Mouse (Mus musculus) thymus, postnatal 25 days (tissue): Measurements from ENCODE around the gene Pip4k2a.

Source experiments
- DNase-seq: peaks from one replicate; pipeline ENCODE4 v3.0.0; 2022

The Pip4k2a gene

DNA sequence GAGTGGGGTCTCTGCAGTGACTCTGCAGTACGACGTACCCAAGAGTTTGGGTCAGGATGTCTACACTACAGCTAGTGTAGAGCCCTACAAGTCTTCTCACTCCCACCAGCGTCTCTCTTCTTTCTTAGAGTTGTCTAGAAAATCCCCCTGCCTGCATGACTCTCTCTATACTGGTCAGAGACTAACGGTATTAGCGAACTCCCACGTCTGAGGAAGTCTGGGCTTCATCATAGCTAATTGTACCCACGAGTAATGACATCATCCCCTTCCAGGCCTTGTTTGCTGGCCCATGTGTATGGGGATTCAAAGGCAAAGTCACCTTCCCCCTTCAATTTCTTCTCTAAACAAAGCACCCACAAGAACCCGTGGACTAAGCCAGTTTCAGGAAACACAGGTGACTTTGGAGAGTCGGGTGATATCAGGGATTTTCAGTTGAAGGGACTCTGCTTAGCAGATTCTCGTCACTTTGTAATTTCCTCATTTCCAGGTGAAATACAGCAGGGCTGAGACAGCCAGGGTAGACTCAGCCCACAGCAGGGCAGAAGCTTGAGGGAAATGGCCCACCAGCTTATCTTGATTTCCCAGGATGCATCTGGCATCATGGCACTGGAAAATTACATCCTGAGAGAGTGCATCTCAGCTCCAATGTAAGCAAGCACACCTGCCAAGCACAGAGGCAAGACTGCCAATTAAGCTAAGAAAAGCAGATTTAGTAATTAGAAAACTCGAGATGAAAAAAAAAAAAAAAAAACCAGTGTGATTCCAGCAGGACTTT, 107.5 kb downstream of the Pip4k2a start:
- DNase-seq, result no peak

DNA sequence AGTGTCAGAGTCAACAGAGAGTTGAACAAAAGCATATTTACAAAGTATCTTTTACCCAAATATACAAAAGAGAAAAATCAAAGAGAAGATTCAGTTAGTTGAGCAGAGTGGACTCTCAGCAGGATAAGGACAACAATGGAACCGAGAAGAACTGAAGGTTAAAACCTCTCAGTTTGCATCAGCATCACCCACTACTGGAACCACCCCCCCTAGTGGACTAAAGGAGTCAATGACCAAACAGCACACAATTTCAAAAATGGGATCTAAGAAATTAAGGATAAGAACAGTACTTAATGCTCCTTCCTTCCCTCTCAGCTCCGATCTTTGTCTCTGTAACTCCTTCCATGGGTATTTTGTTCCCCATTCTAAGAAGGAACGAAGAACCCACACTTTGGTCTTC, 113.6 kb downstream of the Pip4k2a start:
- DNase-seq, result no peak

DNA sequence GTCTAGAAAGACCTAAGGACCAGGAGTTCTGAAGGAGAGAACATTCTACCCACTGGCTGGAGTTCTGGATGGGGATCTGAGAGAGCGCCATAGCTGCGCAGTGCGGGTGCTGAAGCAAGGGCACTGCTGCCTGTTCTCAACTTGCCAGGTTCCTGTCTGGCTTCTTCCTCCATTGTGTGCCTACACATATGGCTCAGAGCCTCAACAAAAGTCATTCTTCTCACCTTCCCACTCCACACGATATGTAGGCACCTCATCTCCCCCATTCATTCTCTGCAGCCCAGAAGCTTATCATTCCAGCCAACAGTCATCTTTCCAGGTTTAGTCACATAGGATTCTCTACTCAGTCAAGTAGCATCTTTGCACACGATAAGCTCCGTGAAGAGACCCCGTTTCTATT, 123.3 kb downstream of the Pip4k2a start:
- no peak for DNase-seq

DNA sequence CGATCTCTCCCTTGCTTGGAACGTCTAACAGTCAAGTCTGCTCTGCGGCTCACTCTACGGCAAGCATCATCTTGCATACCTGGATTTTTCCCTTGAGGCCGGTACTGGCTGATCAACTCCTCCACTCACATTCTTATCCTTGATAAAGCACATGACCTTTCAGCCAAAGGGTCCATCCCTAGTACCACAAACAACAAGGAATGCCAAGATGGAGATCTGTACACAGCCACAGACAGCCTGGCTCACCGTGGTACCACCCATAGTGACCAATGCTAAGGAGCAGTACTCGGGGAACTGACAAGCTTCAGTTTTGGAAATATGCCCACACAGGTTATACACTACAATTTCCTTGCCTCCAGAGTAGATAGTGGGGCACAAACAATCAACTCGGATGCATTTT, 123.9 kb downstream of the Pip4k2a start:
- no peak for DNase-seq

DNA sequence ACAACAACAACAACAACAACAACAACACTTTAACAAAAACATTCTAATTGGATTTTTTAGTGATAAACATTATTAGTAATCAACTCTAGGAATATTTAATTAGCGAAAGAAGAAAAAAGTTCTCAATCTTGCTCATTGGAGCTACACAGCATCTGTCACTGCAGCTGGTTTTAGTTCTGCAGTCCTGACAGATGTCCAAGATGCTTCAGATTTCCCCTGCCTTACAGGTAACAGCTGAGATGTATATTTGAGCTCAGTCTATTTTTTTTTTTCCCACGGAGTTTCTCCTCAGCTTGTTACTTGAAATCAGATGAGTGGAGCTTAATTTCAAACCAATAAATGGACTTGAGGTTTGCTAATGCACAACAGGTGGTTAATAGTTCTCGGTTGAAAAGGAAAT, 124.5 kb downstream of the Pip4k2a start:
- no peak for DNase-seq

DNA sequence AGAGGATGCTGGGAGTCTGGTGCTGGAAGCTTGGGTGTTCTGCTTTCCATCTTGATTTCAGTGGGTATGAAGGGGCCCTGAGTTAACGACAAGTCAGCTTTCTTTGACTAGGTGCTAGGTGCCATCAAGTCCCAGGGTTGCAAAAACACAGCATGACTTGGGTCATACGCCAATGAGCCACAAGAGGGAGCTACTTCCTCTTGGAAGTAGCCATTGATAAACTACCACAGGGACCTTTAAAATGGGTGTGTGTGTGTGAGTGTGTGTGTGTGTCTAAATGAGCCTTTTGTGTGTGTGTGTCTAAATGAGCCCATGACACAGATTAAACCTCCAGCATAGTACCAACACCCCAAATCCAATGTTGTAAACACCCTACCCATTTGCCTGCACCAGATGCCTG, 125.1 kb downstream of the Pip4k2a start:
- DNase-seq, result peak; percentile 83

DNA sequence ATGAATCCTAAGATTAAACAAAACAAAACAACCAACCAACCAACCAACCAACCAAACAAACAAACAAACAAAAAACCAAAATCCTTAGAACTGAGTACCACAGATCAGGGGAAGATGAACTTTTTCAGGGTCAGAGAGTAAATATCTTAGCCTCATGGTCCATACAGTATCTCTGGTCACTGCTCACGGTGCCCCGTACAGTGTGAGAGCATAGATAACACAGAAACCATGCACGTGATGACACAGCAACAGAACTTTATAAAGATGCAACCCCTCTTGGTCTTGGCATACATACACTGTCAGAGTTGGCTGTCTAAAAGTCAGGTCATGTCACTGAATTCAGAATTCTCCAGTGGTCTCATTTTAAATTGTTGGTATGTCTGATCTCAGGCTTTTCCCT, 126.8 kb downstream of the Pip4k2a start:
- no peak for DNase-seq

DNA sequence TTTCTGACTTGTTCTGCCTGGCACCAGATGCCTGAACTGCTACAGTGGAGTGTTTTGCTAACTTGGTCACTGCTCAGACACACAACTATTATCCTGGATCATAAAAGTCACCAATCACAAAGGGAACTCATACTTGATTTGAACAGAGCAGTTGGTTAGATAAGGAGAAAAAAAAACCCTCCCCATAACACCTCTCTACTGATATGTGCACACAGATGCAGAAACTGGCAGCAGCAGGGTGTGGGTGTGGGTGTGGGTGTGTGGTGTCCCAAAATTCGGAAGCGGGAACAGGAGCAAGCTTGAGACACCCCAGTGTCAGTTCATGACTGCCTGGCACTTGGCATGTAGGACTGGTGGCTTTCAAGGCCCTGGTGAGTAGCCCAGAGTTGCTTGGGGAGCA, 130.9 kb downstream of the Pip4k2a start:
- DNase-seq, result no peak

DNA sequence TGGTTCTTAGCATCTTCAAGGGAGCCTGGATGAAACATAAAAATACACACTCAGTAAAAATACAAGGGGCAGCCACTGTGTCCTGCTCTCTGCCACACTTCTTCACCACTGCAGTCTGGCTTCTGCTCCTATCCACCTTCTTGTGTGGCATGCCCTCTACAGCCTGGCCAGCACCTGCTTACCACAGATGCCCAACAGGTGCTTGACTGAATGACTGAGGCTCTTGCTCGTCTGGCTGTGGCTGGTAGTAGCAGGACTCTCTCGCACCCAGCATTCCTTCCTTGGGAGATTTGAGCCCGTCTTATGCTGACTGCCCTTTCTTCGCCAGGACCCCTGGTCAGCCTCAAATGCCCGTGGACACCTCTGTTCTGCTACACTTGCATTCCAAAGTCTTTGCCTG, 133.2 kb downstream of the Pip4k2a start:
- no peak for DNase-seq

DNA sequence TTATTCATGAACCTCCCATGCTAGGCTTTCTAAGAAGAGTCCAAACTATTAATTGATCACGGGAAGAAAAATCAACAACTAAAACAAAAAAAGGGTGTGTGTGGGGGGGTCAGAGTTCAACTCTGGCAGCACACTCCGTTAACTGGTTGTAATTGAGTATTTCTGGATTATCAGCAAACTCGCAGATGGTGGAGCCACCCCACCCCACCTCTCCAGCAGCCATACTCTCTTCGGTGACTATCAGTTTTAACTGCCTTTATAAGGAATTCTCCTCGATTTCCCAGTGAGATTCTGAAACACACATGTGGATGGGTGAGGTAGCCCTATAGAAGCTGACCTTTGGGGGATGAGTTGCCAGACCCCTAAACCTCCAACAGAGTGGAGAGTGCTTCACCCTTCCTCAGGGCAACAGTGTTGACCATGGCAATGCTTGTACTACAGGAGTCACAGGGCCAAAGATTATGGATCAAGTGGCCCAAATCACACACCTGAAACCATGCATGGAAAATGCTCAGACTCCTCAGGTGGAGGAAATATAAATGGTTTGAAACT, 136.2 kb downstream of the Pip4k2a start:
- DNase-seq, result no peak

DNA sequence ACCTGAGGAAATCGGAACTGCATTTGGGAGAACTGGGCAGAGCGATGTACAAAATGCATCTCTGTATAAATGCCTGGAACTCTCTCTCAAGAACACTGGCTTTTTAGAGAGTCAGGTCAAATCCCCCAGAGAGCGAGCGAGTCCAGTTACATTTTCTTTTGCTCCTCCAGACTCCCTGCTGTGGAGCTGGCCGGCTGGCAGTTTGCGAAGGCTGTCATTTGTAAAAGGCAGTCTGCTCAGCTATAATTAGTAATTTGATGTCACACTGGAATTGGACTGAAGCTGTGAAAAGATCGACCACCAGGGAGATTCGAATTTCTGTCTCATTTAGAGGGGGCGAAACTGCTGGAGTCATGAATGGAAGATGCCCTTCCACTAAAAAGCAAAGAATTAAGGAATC, 137.2 kb downstream of the Pip4k2a start:
- no peak for DNase-seq

DNA sequence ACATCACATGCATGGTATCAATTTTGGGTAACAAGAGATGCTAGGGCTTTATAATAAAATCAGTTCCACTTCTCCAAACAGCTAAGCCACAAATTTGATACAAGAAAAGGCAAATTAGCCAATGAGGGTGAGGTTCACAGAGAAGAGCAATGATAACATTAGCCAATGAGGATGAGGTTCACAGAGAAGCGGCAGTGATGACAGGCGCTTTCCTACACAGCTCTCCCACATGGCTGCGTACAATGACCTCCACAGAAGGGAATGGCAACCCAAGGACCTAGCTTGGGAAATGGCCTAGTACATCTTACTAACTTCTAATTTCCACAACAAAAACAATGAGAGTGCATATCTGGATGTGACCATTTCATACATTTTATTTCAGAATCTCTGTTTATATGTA, 140.0 kb downstream of the Pip4k2a start:
- no peak for DNase-seq

DNA sequence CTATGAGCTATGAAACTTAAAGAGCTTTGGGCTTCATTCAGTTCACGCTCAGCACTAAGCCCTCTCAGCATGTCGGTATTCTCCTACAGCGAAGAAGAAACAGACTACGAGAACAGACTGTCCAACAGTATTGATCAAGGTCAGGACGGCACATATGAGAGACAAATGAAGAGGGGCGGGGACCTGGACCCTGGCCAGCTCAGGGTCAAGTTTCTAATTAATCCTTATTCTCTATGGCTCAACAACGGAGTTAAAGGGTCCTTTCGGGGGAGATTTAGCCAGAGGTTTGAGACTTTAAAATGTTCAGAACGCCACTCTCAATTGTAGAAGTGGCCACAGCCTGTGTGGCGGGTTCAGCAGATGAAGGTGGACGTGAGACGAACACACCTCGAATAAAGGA, 141.5 kb downstream of the Pip4k2a start:
- DNase-seq, result no peak

DNA sequence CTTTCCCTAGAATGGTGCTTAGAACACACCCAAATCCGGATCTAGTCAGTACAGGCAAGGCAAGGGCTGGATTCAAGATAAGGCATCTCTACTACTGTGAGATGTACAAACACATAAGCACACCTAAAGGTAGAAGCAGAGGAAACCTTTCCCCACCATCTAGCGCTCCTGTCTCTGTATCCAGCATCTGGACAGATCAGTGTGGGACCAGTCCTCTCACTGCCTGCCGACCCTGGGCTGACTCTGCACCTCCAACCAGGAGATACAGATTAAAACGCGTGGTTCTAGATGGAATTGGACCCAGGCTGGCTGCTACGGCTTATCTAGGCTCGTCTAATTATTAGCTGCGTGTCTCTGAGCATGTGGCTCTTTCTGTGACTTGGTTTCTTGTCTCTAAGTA, 142.7 kb downstream of the Pip4k2a start:
- no peak for DNase-seq

DNA sequence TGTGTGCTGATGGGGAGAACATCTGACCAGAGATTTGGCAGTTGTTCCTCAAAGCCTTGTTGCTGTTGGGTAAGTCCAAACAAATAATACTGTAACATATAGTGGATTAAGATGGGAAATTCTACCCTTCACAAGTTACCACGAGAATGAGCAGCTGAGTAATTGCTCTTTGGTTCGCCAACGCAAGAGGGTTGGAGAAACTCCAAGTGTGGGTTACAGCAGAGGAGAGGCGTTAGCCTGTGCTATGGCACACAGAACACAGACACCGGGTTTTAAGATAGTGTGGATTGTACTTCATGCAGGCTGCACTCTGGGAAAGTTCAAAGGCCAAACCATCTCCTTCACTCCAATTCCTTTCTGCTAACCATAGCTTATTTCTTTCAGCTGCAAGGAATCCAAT, 144.6 kb downstream of the Pip4k2a start:
- DNase-seq, result no peak

DNA sequence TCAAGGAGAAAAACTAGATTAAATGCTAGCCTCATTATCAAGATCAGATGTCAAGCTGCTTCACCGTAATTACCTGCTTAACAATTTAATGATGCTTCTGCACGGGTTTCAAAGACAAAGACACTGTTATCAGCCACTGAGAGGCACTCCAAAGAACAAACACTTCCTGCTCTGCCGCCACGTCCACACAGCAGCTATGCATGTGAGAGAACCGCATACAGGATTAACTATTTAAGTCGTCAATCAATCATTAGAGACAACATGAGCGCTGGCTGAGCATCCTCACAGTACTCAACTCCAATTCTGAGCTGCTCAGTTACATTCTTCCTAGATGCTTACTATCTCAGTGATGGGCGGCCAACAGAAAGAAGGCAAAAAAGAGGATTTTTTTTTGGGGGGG, 147.3 kb downstream of the Pip4k2a start:
- no peak for DNase-seq

DNA sequence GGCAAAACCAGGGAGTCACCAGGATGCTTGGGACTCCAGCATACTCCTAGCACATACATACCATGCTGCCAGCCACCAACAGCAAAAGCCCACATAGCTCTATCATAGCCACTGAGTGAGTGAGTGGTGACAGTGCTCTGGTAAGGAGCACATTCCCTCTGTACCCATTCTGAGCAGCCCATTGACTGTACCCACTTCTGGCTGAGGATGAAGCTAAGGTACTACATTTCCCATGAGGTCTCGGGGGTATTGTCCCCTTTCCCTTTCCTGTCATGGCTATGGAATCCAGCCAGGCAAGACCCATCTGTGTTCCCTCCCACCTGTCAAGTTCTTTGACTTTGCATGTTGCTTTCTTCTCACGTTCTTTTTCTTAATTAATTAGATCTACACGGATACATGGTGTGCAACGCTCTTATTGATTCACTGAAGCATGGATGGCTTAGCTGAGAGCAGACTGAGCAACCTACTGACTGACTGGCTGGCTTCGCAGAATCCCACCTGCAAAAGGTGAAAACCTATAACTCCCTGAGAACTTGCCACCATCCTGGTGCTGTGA, 149.8 kb downstream of the Pip4k2a start:
- no peak for DNase-seq

DNA sequence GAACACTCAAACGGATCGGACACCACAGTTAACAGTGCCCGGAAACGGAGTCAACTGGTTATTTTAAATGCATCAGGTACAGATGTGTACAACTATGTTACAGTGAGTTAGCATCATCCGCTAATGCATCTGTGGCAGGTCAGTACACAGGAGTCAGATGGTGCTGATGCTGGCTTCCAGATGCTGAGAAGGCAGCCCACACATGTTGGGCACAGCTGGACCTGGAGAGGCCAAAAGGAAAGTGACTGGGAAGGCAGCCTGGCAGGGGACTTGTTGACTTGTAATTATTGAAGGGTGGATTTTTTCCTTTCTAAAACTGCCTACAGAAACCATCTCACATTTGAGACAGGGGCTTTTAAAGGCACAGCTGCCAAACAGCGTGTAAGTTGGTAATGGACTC, 155.4 kb downstream of the Pip4k2a start:
- DNase-seq, result no peak

DNA sequence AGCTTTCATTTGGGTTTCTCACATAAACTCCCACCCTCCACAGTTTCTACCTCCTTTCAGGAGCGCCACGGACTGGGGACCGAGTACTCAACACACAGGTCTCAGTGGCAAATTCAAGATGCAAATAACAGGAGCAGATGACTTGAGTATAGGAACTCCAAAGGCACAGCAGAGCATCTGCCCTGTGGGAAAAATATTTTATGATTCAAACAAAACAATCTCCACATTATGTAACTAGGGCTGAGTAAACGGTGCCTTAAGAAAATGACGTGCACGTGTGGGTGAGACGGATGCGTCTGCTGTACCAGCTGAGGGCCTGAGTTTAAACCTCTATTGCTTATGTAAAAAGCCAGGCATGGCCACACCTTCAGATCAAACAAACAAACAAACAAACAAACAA, 156.9 kb downstream of the Pip4k2a start:
- no peak for DNase-seq

DNA sequence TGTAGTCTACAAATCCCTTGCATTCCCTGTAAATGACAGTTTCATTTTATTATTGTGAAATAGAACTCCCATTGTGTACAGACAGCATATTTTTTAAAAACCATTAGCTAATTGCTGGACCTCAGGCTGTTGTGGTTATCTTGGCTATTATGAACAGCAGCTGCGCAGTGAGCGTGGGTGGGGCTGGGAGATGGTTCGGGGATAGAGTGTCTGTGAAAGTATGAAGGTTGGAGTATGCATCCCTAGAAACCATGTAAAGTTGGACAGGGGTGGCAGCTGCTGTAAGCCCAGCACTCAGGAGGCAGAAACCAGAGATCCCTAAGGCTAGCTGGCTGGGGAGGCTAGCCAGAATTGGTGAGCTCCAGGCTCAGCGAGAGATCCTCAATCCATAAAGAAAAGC, 158.4 kb downstream of the Pip4k2a start:
- DNase-seq, result no peak

DNA sequence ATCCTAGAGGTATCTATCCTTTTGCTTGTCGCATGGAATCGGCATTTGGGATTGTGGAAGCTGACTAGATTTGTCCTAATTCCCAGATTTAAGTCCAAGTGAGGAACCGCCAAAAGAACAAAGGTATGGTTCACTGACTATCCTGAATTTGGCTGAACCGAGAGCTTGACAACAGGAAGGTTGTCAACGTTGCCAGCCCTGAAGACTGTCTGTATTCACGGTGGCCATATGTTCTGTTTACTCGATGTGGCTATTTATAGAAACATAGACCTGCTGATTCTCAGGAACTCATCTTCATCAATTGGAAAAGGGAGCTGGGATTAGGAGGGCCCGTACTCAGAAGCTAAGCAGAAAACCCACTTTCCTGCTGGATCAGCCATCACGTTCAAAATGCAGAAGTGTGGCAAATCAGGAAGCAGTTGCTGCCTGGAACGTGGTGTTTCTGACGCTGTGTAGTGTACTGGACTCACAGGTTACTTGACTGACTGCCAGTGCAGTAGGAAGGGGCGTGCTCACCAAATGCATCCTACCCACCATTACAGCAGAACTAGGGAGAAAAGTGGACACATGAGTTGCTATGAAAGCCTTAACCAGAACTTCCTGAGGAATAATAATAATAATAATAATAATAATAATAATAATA, 162.5 kb downstream of the Pip4k2a start:
- DNase-seq, result no peak

DNA sequence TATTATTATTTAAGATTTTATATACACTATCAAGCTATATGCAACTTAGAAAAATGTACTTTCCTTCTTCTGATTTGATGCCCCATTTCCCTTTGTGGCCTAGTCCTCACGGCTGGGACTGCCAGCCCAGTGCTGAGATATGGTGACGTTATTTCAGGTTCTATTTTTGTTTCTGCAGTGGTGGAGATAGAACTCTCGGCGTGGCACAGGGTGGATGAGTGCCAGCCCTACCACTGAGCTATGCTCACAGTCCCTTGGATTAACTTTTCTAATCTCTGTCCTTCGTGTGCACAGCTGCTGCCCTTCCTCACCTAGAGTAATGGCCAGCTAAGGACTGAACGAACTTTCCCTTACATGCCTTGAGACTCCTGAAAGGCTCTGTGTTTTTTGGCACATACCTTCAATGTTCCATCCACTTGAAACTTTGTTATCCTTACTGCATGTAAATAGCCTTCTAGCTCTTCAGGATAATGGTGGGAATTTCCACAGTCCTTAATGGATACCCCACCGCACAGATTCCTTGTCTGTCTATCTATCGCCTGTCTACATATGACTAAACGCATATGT, 164.8 kb downstream of the Pip4k2a start:
- DNase-seq, result no peak

DNA sequence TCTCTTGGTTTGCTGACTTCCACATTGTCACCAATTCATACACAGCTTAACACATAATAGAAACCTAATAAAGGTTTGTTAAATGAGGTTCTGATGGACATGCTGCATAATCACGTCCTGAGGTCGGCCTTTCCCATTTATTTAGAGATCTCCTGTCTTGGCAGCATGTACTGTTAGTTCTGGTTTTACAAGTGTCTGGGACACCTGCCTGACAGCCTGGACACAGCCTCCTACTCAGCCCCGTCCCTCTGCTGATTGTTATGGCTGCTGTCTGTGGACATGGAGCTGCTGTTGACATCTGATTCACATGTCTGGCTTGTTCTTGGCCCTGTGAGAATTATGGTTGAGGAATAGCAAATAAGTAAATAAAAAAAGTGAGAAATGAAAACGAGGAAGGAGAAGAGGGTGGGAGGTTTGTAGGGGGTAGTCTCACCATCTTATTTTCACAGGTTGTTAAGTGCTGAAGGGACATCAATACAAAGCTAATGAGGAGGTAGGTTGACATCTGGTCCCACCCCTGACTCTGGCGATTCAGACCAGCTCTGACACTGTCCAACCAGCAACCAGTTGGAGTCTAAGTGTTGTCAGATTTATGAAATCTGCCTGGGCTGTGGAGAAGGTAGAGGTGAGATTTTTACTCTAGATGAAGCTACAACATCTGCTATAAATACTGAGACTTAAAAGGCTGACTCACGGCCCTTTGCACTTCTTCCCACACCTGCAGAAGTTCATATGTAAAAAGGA, 166.7 kb downstream of the Pip4k2a start:
- DNase-seq, result no peak
